Mouse (Mus musculus) bone marrow, adult 2 months (tissue): ENCODE measurements around the gene Aqr. TPM values are rescaled to one million over a fixed set of nuclear protein-coding genes. Genes with fewer than 3 reads are reported as not detected.

Experiments used
- H3K27ac ChIP-seq: fragments of 200-500 bp; 2 replicates; pipeline ENCODE4 v1.5.1; 2012; ENCODE audit warnings: low read depth, mild to moderate bottlenecking, control low read depth, inconsistent platforms, low read length; ENCODE audit not compliant: control insufficient read depth, poor library complexity, insufficient read depth
- H3K4me1 ChIP-seq: fragments of 200-500 bp; 2 replicates; pipeline ENCODE4 v1.6.1; 2011; ENCODE audit warnings: low read length; ENCODE audit not compliant: control insufficient read depth, insufficient read depth
- H3K4me3 ChIP-seq: fragments of 200-500 bp; replicated peaks from 2 replicates; pipeline ENCODE3; 2011; ENCODE audit warnings: mild to moderate bottlenecking, low read depth, low read length, control low read depth; ENCODE audit not compliant: control insufficient read depth
- CTCF ChIP-seq: fragments of 200-500 bp; IDR thresholded peaks from 2 replicates; pipeline ENCODE4 v1.5.1; 2011; ENCODE audit warnings: low read length, control low read depth; ENCODE audit not compliant: control insufficient read depth, insufficient read depth
- POLR2A ChIP-seq: fragments of 200-500 bp; IDR thresholded peaks from 2 replicates; pipeline ENCODE4 v1.6.1; 2011; ENCODE audit warnings: low read depth, mild to moderate bottlenecking, control low read depth, low read length, borderline replicate concordance; ENCODE audit not compliant: control insufficient read depth
- whole genome bisulfite sequencing: fragments of 180-500 bp; shearing (Covaris S2); methylation state at CpG from one replicate; pipeline ENCODE4 v1.1.7; 2018; 5-methylcytosine and 5-hydroxymethylcytosine counted together
- polyA plus RNA-seq: library from polyadenylated mRNA; stranded (reverse); fragments of >200 nt; gene quantifications from 2 replicates; pipeline ENCODE4 v1.2.4, GENCODE M21; 2011; ENCODE audit warnings: low replicate concordance; ENCODE audit not compliant: missing spikeins, insufficient read depth, insufficient read length

Gene Aqr
- polyA plus RNA-seq, 1 experiment = 15.3 TPM

- no peak for TF ChIP-seq CTCF
- no peak for TF ChIP-seq POLR2A
- H3K27ac ChIP-seq = no peak overlapping the region
- 88% methylated on average over 15 of the region's 15 CpGs for WGBS
- H3K4me3 ChIP-seq = no peak overlapping the region
- H3K4me1 ChIP-seq = no peaks in the 10 kb centered on the region
These were observed 39.9 kb downstream of the Aqr start for GRCm38 (mm10) chr2:114146864-114147458.

GRCm38 (mm10) chr2:114145315-114145801 lies 41.5 kb downstream of the Aqr start:
- 67% methylated on average over 6 of the region's 6 CpGs for WGBS
- no peaks in the 10 kb centered on the region for H3K4me1 ChIP-seq
- no peak for TF ChIP-seq POLR2A
- TF ChIP-seq CTCF = no peak; the same call in 1 of the 2 replicates
- no peak overlapping the region for H3K4me3 ChIP-seq
- H3K27ac ChIP-seq = no peak overlapping the region

GRCm38 (mm10) chr2:114144915-114145314 lies 41.9 kb downstream of the Aqr start:
- WGBS = 80% methylated on average over 5 of the region's 5 CpGs
- TF ChIP-seq POLR2A (no peak), CTCF (no peak)
- Histone ChIP-seq H3K27ac (no peak overlapping the region), H3K4me3 (no peak overlapping the region), H3K4me1 (no peaks in the 10 kb centered on the region)

- no peaks in the 10 kb centered on the region for H3K4me1 ChIP-seq
- TF ChIP-seq CTCF (no peak), POLR2A (no peak)
- 91% methylated on average over 6 of the region's 6 CpGs for WGBS
- H3K27ac ChIP-seq = no peak overlapping the region
- no peak overlapping the region for H3K4me3 ChIP-seq
These were observed 43.0 kb downstream of the Aqr start for GRCm38 (mm10) chr2:114143842-114144241.

GRCm38 (mm10) chr2:114136755-114137154 lies 50.1 kb downstream of the Aqr start:
- no peak for TF ChIP-seq CTCF
- no peak for TF ChIP-seq POLR2A
- WGBS = 78% methylated on average over 9 of the region's 9 CpGs
- H3K4me1 ChIP-seq = no peaks in the 10 kb centered on the region
- no peak overlapping the region for H3K27ac ChIP-seq
- H3K4me3 ChIP-seq = no peak overlapping the region

GRCm38 (mm10) chr2:114135777-114136176 lies 51.0 kb downstream of the Aqr start:
- Histone ChIP-seq H3K27ac (no peak overlapping the region), H3K4me1 (no peaks in the 10 kb centered on the region), H3K4me3 (no peak overlapping the region)
- 78% methylated on average over 2 of the region's 2 CpGs for WGBS
- no peak for TF ChIP-seq CTCF
- no peak for TF ChIP-seq POLR2A

- TF ChIP-seq CTCF (no peak), POLR2A (no peak)
- WGBS = 82% methylated on average over 4 of the region's 4 CpGs
- H3K4me1 ChIP-seq = no peaks in the 10 kb centered on the region
These were observed 53.5 kb downstream of the Aqr start for GRCm38 (mm10) chr2:114133355-114133754.

GRCm38 (mm10) chr2:114130657-114131056 lies 56.2 kb downstream of the Aqr start:
- no peaks in the 10 kb centered on the region for H3K4me1 ChIP-seq
- 92% methylated on average over 13 of the region's 13 CpGs for WGBS
- TF ChIP-seq POLR2A (no peak), CTCF (no peak)
- no peak overlapping the region for H3K27ac ChIP-seq
- H3K4me3 ChIP-seq = no peak overlapping the region

More at GRCm38 (mm10) chr2:114133355-114133754, 53.5 kb downstream of the Aqr start:
- Histone ChIP-seq H3K27ac (no peak overlapping the region), H3K4me3 (no peak overlapping the region)

GRCm38 (mm10) chr2:114123304-114123703 lies 63.5 kb downstream of the Aqr start:
- WGBS = 87% methylated on average over 4 of the region's 4 CpGs
- no peak for TF ChIP-seq CTCF
- TF ChIP-seq POLR2A = no peak
- H3K4me1 ChIP-seq = no peaks in the 10 kb centered on the region
- H3K4me3 ChIP-seq = no peak overlapping the region
- no peak overlapping the region for H3K27ac ChIP-seq

GRCm38 (mm10) chr2:114119451-114119850 lies 67.4 kb downstream of the Aqr start:
- TF ChIP-seq POLR2A (no peak), CTCF (no peak)
- Histone ChIP-seq H3K27ac (no peak overlapping the region), H3K4me3 (no peak overlapping the region), H3K4me1 (no peaks in the 10 kb centered on the region)
- 37% methylated on average over 7 of the region's 7 CpGs for WGBS
